Mouse (Mus musculus): Measurements from ENCODE around the gene Emp1.

- TF ChIP-seq EP300 (IDR thresholded peaks at IDR 0.05) (peak; percentile 90), CTCF (IDR thresholded peaks at IDR 0.05) (no peak)
Observed at GRCm38 (mm10) chr6:135387653-135388052, 25.3 kb downstream of the Emp1 start.
